Mouse (Mus musculus): Measurements from ENCODE around the gene Tmem9b. TPM values are rescaled to one million over a fixed set of nuclear protein-coding genes. Genes with fewer than 3 reads are reported as not detected.

The Tmem9b gene
- polyA plus RNA-seq, 1 experiment from 2014 or later: 95.7 TPM

GRCm38 (mm10) chr7:109768699-109769383 lies 16.2 kb upstream of the Tmem9b start:
- DNase-seq (ENCODE audit: low spot score) (no peak), ATAC-seq (replicated peaks; ENCODE audit: low FRiP score, low read depth) (no peak)
- H3K4me2 ChIP-seq (ENCODE audit: low read length): no peak overlapping the region
- H3K9ac ChIP-seq (ENCODE audit: low read depth, low read length): no peak overlapping the region
- H3K4me1 ChIP-seq (replicated peaks; ENCODE audit: insufficient read depth, low read length): no peaks in the 10 kb centered on the region
- H3K9me3 ChIP-seq (replicated peaks; ENCODE audit: low read length): no peaks in the 10 kb centered on the region
- H3K27ac ChIP-seq: no peak overlapping the region
- 61% methylated on average over 2 of the region's 2 CpGs for WGBS
- no peak overlapping the region for H3K4me3 ChIP-seq (replicated peaks; ENCODE audit: low read depth, low read length)
- H3K27me3 ChIP-seq (ENCODE audit: insufficient read depth, low read length): no peaks in the 10 kb centered on the region
- no peaks in the 10 kb centered on the region for H3K36me3 ChIP-seq (ENCODE audit: insufficient read depth, low read length)
- TF ChIP-seq CTCF (IDR thresholded peaks at IDR 0.05; ENCODE audit: low read depth): no peak

GRCm38 (mm10) chr7:109767575-109768350 lies 15.1 kb upstream of the Tmem9b start:
- no peak overlapping the region for H3K4me2 ChIP-seq (ENCODE audit: low read length)
- H3K9ac ChIP-seq (ENCODE audit: low read depth, low read length): no peak overlapping the region
- H3K4me1 ChIP-seq (replicated peaks; ENCODE audit: insufficient read depth, low read length): no peaks in the 10 kb centered on the region
- H3K27me3 ChIP-seq (ENCODE audit: insufficient read depth, low read length): no peaks in the 10 kb centered on the region
- no peaks in the 10 kb centered on the region for H3K36me3 ChIP-seq (ENCODE audit: insufficient read depth, low read length)
- DNase-seq (ENCODE audit: low spot score): no peak
- WGBS: 81% methylated on average over 7 of the region's 7 CpGs
- no peak for ATAC-seq (replicated peaks; ENCODE audit: low FRiP score, low read depth)
- no peak overlapping the region for H3K27ac ChIP-seq
- H3K4me3 ChIP-seq (replicated peaks; ENCODE audit: low read depth, low read length): no peak overlapping the region
- H3K9me3 ChIP-seq (replicated peaks; ENCODE audit: low read length): no peaks in the 10 kb centered on the region
- TF ChIP-seq CTCF (IDR thresholded peaks at IDR 0.05; ENCODE audit: low read depth): no peak

GRCm38 (mm10) chr7:109764009-109764408 lies 11.3 kb upstream of the Tmem9b start:
- Histone ChIP-seq H3K9me3 (replicated peaks; ENCODE audit: low read length) (no peaks in the 10 kb centered on the region), H3K9ac (ENCODE audit: low read depth, low read length) (no peak overlapping the region), H3K27ac (no peak overlapping the region), H3K4me3 (replicated peaks; ENCODE audit: low read depth, low read length) (no peak overlapping the region), H3K36me3 (ENCODE audit: insufficient read depth, low read length) (no peaks in the 10 kb centered on the region), H3K4me1 (replicated peaks; ENCODE audit: insufficient read depth, low read length) (no peaks in the 10 kb centered on the region), H3K4me2 (ENCODE audit: low read length) (no peak overlapping the region), H3K27me3 (ENCODE audit: insufficient read depth, low read length) (no peaks in the 10 kb centered on the region)
- no peak for TF ChIP-seq CTCF (IDR thresholded peaks at IDR 0.05; ENCODE audit: low read depth)
- 77% methylated on average over 2 of the region's 2 CpGs for WGBS
- ATAC-seq (replicated peaks; ENCODE audit: low FRiP score, low read depth) (no peak), DNase-seq (ENCODE audit: low spot score) (no peak)

- H3K9me3 ChIP-seq (replicated peaks; ENCODE audit: low read length): no peaks in the 10 kb centered on the region
- H3K4me3 ChIP-seq (replicated peaks; ENCODE audit: low read depth, low read length): no peak overlapping the region
- no peak overlapping the region for H3K9ac ChIP-seq (ENCODE audit: low read depth, low read length)
- H3K27ac ChIP-seq: no peak overlapping the region
- ATAC-seq (replicated peaks; ENCODE audit: low FRiP score, low read depth) (no peak), DNase-seq (ENCODE audit: low spot score) (no peak)
- no peaks in the 10 kb centered on the region for H3K36me3 ChIP-seq (ENCODE audit: insufficient read depth, low read length)
- H3K4me1 ChIP-seq (replicated peaks; ENCODE audit: insufficient read depth, low read length): peaks cover 4% of the 10 kb centered on the region; the same call in 1 of the 2 replicates
- H3K27me3 ChIP-seq (ENCODE audit: insufficient read depth, low read length): no peaks in the 10 kb centered on the region
- no peak overlapping the region for H3K4me2 ChIP-seq (ENCODE audit: low read length)
- no peak for TF ChIP-seq CTCF (IDR thresholded peaks at IDR 0.05; ENCODE audit: low read depth)
- 85% methylated on average over 3 of the region's 3 CpGs for WGBS
These were observed 3.6 kb upstream of the Tmem9b start for GRCm38 (mm10) chr7:109756291-109756690.

GRCm38 (mm10) chr7:109754034-109754433 lies 1.4 kb upstream of the Tmem9b start:
- peaks cover 4% of the 10 kb centered on the region for H3K4me1 ChIP-seq (replicated peaks; ENCODE audit: insufficient read depth, low read length)
- no peak for TF ChIP-seq CTCF (IDR thresholded peaks at IDR 0.05; ENCODE audit: low read depth)
- H3K4me3 ChIP-seq (replicated peaks; ENCODE audit: low read depth, low read length): no peak overlapping the region
- H3K27ac ChIP-seq: no peak overlapping the region
- no peak overlapping the region for H3K4me2 ChIP-seq (ENCODE audit: low read length)
- H3K9ac ChIP-seq (ENCODE audit: low read depth, low read length): no peak overlapping the region
- no peak for ATAC-seq (replicated peaks; ENCODE audit: low FRiP score, low read depth)
- 92% methylated on average over 8 of the region's 8 CpGs for WGBS
- no peak for DNase-seq (ENCODE audit: low spot score)
- no peaks in the 10 kb centered on the region for H3K27me3 ChIP-seq (ENCODE audit: insufficient read depth, low read length)
- H3K9me3 ChIP-seq (replicated peaks; ENCODE audit: low read length): no peaks in the 10 kb centered on the region
- H3K36me3 ChIP-seq (ENCODE audit: insufficient read depth, low read length): no peaks in the 10 kb centered on the region

- peak overlapping the region; percentile 85 for H3K4me2 ChIP-seq (ENCODE audit: low read length)
- no peaks in the 10 kb centered on the region for H3K27me3 ChIP-seq (ENCODE audit: insufficient read depth, low read length)
- H3K9ac ChIP-seq (ENCODE audit: low read depth, low read length): peak overlapping the region; percentile 92
- no peak for TF ChIP-seq CTCF (IDR thresholded peaks at IDR 0.05; ENCODE audit: low read depth)
- DNase-seq (ENCODE audit: low spot score) (peak; percentile 16), ATAC-seq (replicated peaks; ENCODE audit: low FRiP score, low read depth) (no peak; the same call in 1 of the 2 replicates)
- H3K9me3 ChIP-seq (replicated peaks; ENCODE audit: low read length): no peaks in the 10 kb centered on the region
- H3K27ac ChIP-seq: peak overlapping the region; percentile 90
- H3K4me1 ChIP-seq (replicated peaks; ENCODE audit: insufficient read depth, low read length): peaks cover 4% of the 10 kb centered on the region
- H3K36me3 ChIP-seq (ENCODE audit: insufficient read depth, low read length): no peaks in the 10 kb centered on the region
- peak overlapping the region; percentile 93 for H3K4me3 ChIP-seq (replicated peaks; ENCODE audit: low read depth, low read length)
- 6% methylated on average over 13 of the region's 13 CpGs for WGBS
These were observed 1.2 kb downstream of the Tmem9b start for GRCm38 (mm10) chr7:109751427-109752007.

All from kidney, postnatal 0 days (tissue).